Mouse (Mus musculus): ENCODE data around the gene Grin2b.
A peak's percentile ranks its signal among the peaks of the same experiment; 100 is the strongest.

Grin2b gene

DNA sequence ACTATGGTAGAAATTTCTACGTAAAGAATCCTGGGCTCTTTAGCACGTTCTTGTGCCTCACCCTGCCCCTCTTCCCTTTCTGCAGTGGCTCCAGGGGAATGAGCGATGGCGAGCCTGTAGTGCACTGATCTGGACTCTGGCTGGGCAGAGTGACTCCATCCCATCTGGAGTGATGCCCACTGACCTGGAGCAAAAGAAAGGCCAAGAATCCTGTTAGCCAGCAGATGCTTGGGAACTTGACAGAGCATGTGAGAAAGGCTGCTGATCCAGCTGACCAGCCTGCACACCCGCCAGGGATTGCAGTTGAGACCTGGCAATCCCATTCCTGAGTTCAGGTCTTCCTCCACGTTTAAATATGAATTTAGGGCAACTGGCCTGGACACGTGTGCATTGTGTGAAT is 178.6 kb downstream of the Grin2b start:
- DNase-seq: no peak

DNA sequence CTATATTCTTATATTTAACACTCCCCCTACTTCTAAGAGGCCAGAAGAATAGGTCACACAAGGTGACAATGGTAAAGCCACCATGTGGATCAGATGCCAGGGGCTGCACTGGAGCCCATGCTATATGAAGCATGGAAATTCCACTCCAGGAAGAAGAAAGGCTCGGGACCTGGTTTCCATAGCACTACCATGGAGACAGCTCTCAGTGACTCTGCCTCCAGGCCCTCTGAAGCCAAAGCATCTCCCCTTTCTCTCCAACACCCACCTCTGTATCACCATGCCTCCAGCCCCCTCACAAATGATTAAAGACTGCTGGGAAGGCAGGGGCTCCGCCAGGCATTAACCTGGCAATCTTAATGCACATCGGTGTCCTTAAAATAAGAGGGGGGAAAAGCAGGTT is 179.4 kb downstream of the Grin2b start:
- DNase-seq: no peak

DNA sequence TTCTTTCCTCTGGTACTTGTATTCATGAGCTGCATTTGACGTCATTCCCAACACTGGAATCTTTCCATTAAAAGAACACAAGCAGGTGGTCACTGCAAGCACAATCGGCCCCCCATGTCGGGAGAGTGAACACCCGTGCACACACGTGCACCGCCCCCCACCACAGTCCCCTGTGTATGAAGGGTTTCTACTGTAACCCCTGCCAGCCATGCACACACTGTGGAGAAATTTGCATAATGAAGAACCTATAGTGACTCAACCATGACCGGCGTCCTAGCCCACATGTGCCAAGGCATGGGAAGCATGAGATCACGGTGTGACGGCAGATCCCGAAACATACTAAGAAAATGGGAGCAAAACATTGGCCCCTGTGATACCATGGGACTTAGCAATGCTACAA is 179.9 kb downstream of the Grin2b start:
- no peak for DNase-seq

DNA sequence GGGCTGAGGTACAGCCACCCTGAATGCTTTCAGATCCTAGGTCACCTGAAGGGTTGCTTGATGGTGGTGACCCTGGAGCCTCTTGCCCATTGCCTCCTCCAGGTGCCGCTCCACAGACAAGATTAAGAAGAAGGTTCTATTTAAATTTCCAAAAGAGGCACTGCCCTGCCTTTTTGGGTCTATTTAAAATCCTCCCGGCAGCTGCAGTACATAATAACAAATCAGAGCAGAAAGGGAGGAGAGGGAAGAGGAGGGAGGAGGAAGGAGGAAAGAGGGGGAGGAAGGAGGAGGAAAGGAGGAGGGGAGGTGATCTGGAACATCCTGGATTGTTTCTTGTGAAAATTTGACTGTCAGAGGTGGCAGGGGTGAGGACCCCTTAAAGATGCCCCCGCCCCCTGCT is 197.2 kb downstream of the Grin2b start:
- DNase-seq: peak; percentile 14

DNA sequence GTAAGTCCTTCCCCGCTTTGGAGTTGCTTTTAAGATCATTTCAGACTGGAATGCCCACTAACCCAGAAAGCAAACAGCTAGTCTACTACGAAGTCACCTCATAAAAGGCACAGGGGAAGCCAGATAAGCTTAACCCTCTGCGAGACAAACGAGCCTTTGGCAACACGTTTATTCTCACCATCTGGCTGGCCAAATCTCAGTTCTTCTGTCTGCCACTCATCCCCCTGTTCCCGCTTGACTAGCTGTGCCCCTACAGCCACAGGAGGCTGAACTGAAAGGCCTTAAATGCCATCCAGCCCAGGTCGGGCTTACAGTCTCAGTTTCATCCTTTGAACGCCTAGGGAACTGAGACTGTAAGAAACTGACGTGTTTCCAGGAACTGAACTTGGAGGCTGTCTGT is 200.8 kb downstream of the Grin2b start:
- peak; percentile 29 for DNase-seq

DNA sequence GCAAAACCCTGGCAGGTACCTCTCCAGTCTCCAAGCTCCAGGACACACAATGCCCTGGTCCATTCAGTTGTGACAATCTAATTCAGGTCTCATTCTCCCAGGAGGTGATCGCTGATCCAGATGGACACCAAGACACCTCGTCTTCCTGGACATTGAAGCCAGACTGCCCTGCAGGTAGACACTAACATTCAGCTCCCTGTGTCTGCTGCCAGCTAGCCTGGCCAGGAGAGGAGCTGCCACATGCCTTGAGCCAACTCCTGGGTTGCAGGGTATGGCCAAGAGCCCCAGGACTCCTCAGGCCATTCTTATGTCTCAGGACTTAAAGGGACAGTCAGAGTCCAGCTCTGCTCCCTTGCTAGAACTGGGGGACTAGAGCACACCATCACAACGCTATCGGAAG is 201.8 kb downstream of the Grin2b start:
- DNase-seq: peak; percentile 55

DNA sequence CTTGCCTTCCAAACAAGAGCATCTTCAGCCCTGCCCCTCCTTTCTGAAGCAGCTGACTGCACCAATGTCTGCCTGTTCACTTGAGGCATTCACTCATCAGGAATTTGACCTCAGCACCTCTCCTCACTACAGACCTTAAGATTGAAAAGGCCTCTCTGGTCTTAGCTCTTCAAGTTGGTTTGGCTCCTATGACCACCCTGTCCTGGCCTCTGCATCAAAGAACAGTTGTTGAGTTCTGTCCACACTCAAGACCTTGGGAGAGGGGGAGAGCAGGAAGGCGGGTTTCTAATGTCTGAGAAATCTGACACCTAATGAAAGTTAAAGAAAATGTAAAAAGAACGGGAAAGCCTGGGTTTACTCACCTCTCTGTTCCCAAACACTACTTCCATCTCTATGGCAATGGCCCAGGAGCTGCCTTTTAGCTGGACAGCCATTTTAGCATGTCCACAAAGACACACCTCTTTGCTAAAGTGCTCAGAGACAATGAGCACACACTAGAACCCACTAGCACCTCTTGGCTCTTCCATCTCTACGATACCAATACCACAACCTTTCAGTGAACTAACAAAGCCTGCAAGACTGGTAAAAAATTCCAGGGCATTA is 202.5 kb downstream of the Grin2b start:
- DNase-seq: peak; percentile 33

DNA sequence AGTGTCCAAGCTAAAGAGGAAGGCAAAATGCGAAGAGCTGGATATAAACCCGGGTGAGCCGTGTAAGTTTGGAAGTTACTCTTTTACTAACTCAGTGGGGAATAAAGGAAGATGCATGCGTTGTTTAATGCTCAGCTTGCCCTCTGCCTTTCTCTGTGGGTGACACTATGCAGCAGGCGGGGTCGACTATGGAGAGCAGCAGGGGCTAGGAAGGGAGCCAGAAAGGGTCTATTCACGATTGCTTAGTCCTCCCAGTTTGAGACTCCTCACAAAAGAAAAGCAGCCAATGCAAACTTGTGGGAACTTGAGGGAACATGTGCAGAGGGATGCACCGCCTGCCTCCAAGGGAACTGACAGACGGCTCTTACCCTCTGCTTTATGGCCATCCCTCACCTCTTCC is 211.5 kb downstream of the Grin2b start:
- DNase-seq: peak; percentile 64

DNA sequence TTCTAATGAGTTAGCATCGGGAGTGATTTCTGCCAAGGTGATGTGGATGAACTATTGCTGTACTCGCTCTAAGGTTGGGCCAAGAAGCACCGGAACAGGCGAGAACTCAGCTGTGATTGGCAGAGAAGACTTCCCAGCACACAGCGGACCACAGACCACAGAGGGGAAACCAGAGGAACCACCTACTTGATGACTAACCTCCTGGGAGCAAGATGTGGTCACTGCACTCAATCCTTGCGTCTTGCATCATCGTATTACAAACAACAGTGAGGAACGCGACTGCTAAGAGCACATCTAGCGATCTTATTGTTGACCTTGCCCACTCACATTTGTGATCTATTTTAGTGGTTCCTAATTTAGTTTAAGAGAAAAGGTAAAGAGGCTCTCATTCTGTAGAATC is 213.7 kb downstream of the Grin2b start:
- peak; percentile 64 for DNase-seq

DNA sequence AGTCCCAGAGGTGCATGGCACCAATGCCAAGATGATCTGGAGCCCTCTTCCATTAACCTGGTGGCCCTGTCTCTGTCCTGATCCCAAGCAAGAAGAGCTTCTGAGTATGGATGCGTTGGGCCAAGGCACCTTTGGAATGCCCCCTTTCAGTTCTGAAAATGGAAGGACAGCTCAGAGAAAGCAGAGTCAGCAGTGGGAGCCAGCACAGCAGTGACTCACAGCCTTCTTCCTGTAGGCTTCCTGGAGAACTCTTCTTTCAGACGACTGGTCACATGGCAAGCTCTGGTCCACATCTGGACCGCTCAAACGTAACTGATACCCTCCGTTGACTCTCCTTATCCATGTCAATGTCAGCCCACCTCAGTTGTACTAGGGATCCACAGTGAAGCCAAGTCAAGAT is 221.6 kb downstream of the Grin2b start:
- DNase-seq: peak; percentile 55

DNA sequence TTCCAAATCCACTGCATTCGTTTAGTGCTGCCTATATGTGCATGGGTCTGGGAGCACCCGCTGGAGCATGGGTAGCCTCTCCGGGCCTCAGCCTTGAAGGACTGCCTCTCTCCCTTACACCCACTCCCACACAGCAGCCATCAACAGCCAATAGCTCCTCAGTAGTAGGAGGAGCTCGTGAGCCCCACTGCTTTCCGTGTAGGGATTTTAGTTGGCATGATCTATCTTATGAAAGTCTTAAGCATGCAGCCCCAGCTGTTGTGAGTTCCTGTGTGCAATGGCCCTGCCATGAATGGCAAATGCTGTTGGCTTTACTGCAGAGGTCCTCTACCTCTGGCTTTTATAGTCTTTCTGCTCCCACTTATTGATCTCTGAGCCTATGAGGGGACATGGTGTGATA is 227.8 kb downstream of the Grin2b start:
- DNase-seq: peak; percentile 68

DNA sequence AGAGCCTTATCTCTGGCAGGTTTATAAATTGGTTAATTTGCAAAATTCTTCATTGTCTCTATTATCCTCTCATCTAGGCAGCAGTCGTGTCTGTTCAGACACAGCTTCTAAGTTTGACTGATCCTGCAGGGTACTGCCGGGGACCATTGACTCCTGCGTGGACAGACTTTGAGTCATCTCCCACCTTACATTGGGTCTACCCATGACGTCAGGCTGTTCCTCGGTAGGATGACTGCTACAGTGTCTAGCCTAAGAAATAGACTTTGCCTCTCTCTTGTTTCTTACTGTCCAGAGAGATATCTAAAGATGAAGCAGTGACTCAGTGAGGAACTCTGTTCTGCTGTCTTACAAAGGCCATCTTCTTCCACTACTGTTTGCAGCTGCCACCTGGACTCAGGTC is 229.0 kb downstream of the Grin2b start:
- peak; percentile 69 for DNase-seq

DNA sequence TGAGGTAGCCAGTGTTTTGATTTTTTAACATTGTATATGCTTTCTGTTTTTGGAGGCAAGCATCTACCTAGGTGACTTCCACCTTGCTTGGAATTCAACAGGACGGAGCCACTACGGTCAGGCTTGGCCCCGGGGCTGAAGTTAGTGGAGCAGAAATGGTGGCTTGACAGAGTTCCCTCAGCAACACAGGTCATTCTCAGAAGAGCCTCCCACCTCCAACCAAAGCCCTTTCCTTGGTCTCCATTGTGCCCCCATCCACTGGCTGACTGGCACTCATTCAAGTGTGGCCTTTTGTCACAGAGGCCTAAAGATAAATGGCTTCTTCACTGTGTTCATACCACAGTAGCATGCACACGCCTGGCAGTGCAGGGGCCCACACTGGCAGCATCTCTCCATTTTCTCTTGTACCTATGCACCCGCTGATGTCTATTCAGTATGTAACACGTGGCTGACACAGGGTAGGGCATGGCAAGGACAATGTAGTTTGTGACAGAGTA is 230.1 kb downstream of the Grin2b start:
- peak; percentile 35 for DNase-seq

DNA sequence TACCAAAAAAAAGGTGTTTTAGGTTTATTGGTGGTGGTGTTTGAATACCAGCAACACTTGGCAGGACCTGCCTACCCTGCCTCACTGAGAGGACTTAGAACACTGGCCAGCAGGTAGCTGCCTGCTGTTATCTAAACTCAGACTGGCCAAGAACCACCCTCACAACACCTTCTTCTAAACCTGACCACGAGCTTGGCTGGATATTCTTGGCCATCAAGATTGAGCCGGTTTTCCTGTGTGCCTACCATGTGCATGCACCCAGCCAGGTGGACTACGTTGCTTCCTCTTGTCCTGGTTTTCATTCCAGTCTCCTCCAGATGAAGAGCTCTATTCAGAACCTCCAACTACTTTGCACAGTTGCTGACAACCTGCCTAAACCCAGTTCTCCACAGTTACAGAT is 240.4 kb downstream of the Grin2b start:
- no peak for DNase-seq

DNA sequence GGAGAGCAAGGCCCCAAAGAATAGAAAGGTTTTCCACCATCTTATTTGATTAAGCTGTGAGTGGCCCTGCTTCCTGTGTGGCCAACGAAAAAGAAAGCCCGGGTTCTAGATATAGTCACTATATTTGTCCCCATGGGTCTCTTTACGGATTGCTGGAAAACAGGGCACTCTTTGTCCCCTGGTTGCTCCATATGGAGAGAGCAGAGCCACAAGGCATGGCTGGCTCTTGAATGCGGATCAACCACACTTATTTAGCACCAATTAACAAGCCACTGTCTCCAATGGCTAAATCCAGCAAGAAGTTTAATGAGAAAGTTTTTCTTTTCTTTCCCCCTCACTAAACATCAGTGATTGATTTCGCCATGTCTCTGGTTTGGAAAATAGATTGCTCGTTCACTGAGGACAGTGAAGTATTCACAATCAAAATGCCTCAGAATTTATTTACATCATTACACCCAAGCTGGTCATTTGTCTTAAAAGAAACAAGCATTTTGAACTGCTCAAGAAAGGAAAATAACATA is 240.9 kb downstream of the Grin2b start:
- DNase-seq: no peak

DNA sequence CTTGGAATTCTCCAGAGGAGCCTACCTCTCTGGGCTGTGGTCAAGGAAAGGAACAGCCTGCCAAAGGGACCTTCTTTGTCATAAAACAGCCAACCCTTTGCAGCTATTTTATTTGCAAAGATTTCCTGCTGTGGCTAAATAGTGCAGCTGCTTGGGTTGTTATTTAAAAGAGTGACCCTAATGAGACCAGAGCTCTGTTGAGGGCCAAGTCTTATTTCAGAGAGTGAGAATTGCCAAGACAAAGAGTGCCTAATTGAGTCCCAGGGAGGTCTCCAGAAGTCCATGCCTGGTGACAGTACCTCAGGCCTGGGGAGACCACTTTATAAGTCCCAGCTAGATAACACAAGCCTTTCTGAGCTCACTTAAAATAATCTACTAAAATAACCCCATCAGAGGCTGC is 255.6 kb downstream of the Grin2b start:
- DNase-seq: peak; percentile 39

DNA sequence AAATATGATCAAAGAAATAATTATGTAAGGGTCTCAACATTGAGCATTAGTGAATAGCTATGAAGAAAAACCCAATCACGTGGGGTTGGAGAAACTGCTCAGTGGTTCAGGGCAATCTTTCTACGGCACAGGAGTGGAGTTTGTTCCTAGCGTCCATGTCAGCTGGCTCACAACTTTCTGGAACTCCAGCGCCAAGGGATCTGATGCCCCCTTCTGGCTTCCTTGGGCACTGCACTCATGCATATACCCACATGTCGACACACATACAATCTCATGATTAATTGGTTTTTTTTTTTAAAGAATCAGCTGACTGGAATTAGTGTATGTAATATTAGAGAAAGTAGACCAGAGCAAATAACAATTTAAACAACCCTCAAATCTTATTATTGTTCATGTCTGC is 258.7 kb downstream of the Grin2b start:
- DNase-seq: peak; percentile 65

DNA sequence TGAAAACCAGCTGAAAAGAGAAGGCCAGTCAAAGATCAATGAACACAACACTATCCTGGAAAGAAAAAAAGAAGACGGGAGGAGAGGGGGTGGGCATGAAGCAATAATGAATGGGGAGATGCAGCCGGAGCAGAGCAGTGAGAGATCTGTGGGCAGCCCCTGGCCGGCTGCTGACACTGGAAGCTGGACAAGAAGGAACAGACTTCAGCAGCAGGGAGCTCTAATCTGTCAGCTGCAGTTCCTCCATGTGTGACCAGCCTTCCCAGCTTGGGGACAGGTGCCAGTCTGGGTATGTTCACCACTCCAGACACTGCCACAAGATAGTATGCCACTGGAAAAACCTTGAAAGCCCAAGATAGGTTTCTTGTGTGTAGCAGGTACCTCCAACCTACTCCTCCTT is 261.2 kb downstream of the Grin2b start:
- peak; percentile 62 for DNase-seq

DNA sequence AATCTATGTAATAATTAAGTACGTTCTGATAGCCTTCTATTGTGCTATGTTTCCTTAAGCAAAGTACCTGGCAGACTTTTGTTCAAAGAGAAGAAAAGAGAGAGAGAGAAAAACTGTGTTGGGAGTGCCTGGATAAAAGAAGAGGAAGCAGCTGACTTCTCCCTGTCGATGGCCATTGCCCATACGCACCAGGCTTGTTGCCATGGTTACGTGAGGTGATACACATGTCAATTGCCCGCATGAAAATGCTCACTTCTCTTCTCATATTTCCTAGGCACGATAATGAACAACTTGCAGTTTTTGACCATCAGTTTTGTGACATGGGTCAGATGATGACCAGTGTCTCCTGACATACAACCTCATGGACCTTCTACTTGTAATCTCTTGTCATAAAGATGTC is 262.2 kb downstream of the Grin2b start:
- peak; percentile 19 for DNase-seq

DNA sequence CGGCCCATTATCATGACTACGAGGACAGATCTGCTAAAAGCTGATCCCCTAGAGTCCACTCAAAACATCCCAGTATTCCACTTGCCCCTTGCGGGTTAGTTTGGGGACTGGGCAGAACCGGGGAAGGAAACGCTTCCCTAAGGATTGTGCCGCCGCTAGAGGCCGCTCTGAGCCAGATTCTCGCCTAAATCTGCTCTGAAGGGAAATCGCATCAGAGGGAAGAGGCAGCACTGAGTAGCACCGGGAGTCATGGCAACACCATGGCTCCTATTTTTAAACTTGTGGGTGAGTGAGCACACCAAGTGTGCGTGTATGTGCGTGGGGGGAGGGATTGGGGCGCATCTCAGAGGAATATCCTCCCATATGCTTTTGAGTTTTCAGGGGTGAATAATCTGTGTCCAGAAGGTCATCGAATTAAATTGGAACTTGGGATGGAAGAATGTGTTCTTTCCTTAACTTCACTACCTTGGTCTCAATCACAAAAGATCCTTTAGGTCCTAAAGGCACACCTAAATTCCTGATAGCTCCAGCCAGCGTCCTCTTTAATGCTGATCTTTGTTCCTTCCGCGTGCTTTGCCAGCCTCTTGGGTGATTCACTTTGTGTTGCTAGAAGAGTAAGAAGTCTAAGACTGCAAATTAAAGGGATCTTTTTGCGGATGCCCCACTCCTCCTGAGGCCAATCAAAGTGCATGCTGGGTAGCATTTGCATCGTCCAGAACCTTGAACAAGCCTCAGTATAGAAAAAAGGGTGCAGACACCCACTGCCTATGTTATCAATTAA is 265.6 kb downstream of the Grin2b start:
- DNase-seq: no peak

DNA sequence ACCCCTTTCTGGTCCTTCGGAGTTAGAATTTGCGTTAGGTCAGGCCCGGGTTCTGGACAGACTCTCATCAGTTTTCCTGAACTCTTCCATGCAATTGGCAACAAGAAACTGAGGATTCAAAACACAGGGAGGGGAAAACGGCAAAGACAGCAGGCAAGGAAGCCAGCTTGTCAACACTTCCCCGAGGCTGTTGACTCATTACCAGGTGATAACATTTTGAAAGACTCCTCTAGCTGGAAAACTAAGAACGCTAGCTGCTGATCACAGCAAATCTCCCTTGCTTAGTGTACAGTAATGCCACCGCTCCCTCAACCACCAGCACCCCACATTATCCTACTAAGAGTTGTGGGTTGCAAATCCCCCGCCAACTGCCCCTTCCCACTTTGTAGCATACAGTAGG is 266.2 kb downstream of the Grin2b start:
- no peak for DNase-seq

DNA sequence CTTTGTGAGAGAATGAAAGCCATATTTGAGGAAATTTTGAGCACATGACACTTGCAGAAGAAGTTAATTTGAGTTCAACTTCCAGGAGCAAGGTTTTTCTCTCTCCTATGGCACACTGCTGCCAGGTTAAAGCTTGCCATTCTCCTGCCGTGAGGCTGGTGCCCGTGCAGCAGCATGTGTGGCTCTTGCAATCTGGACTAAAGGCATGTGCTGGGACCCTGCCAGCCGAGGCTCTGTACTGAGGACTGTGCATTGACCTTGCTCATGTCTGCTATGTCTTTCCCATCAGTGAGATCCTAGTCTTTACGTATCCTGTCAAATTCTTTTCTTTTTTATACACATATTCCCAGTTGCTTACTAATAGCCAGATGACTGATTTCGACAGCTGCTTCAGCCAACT is 268.9 kb downstream of the Grin2b start:
- DNase-seq: no peak

DNA sequence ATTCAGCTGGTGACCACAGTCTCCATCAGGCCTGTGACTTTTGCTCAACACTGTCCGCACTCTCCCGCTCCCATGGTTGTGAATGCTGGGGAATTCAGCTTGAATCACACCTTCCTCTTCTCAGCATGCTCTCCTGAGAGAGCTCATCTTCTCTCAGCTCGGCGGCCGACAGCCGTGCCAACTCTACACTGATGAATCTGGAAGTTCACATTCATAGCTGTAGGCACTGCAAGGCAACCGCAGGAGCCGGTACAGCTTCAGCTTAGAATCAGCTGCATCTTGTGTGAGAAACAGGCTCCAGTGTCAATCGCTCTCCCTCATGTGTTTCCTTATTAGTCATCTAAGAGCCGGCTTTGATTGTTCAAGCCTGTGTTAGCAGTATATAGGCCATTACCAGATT is 272.9 kb downstream of the Grin2b start:
- DNase-seq: peak; percentile 78

DNA sequence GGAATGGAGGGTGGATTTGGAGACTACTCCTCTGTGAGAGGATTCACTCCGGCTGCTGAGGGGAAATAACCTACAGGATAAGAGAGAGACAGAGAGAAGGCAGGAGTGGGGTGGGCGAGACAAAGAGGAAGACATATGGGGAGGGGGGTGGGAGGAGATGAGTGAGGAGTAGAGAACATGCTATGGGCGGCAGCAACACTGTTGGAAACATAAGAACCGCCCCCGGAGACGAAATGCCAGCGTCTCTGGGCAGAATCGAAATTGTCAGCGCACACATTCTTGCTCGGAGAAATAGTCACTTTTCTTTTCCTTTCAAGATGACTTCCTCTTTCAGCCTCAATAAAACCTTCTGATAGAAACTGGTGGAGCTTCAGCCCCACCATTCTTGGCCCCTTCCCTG is 274.1 kb downstream of the Grin2b start:
- DNase-seq: peak; percentile 16

All from heart, adult 11 months (tissue).